Comparison of ENCODE assay signal across 9 mouse cellular contexts in the genomic region with DNA sequence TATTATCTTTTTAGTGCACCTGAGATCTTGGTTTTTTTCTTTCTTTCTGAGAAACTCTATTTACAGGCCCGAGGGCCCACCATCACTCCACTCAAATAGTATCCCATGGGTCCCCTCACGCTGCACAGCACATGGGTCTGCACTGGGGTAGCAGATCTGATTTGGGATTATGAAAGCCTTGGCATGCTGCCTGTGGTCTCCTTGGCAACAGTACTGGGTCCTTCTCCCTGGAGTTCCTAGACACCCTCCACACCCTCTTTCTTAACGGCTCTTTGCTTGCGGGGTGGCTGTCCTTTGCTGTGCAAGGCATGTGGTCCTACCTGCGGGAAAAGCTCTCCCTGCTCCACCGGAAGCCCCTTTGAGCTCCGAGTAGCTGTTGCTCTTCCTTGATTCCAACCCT. TPM values are rescaled to one million over a fixed set of nuclear protein-coding genes. Genes with fewer than 3 reads are reported as not detected.
DNase-seq lines count a peak whose midpoint lies in the region; ATAC-seq and TF ChIP-seq lines count a peak whose summit lies in the region.
"Had no signal": no experiment of that assay in that cellular context is flagged by ENCODE, and none has a peak within 500 bp of the region (broad histone marks: within the 10 kb centered on the region; RNA-seq: fewer than 3 reads in every experiment).

No protein-coding gene starts in this region.

- no peak overlapping the region for H3K4me3 ChIP-seq in gastrocnemius, adult 2 months
- H3K4me3 ChIP-seq in hindbrain, postnatal 0 days (ENCODE audit: low read length), result no peak overlapping the region
- H3K4me3 ChIP-seq in midbrain, embryonic 16.5 days (ENCODE audit: low read depth, low read length), result no peak overlapping the region

- peaks cover 19% of the 10 kb centered on the region for H3K4me1 ChIP-seq in hindbrain, postnatal 0 days (ENCODE audit: insufficient read depth, low read length)
- H3K4me1 ChIP-seq in midbrain, embryonic 16.5 days (ENCODE audit: control insufficient read depth, insufficient read depth, low read length), result peaks cover 13% of the 10 kb centered on the region

- H3K27me3 ChIP-seq in hindbrain, postnatal 0 days (ENCODE audit: insufficient read depth, low read length), result no peaks in the 10 kb centered on the region
- no peaks in the 10 kb centered on the region for H3K27me3 ChIP-seq in midbrain, embryonic 16.5 days (ENCODE audit: control insufficient read depth, insufficient read depth, low read depth, low read length)
- H3K27me3 ChIP-seq: CH12.LX had no signal

- WGBS in hindbrain, postnatal 0 days, result 21% methylated on average over 7 of the region's 7 CpGs
- WGBS in midbrain, embryonic 16.5 days, result 26% methylated on average over 7 of the region's 7 CpGs

- H3K27ac ChIP-seq in gastrocnemius, adult 2 months, result no peak overlapping the region; the same call in 1 of the 2 replicates
- H3K27ac ChIP-seq in hindbrain, postnatal 0 days, result peak overlapping the region; percentile 51; the same call in 1 of the 2 replicates
- peak overlapping the region; percentile 50 for H3K27ac ChIP-seq in midbrain, embryonic 16.5 days (ENCODE audit: low read length)

- H3K9me3 ChIP-seq in hindbrain, postnatal 0 days (ENCODE audit: low read length), result no peaks in the 10 kb centered on the region
- no peaks in the 10 kb centered on the region for H3K9me3 ChIP-seq in midbrain, embryonic 16.5 days (replicated peaks; ENCODE audit: control insufficient read depth, low read length, poor library complexity, severe bottlenecking)

- H3K36me3 ChIP-seq in hindbrain, postnatal 0 days (ENCODE audit: insufficient read depth, low read length), result no peaks in the 10 kb centered on the region
- H3K36me3 ChIP-seq in midbrain, embryonic 16.5 days (ENCODE audit: control insufficient read depth, insufficient read depth, low read length), result no peaks in the 10 kb centered on the region

- peak; percentile 54 for DNase-seq in gastrocnemius, adult 2 months
- no peak for DNase-seq in gastrocnemius, postnatal 4 days (ENCODE audit: low spot score in 2 of 2)
- peak; percentile 42 to 46 for DNase-seq in right cerebral cortex, adult 2 months (ENCODE audit: low spot score in 2 of 2)
- DNase-seq in right cerebral cortex, adult 18-20 months, result no peak
- DNase-seq in hindbrain, postnatal 0 days (ENCODE audit: low spot score), result peak; percentile 63
- DNase-seq in thymus, postnatal 25 days, result no peak
- no peak for DNase-seq in embryo, embryonic 10 days (ENCODE audit: low spot score)

- TF ChIP-seq CTCF in gastrocnemius, adult 2 months (IDR thresholded peaks at IDR 0.05), result no peak
- no peak for TF ChIP-seq CTCF in hindbrain, postnatal 0 days (IDR thresholded peaks at IDR 0.05; ENCODE audit: low read depth)

- H3K4me2 ChIP-seq in hindbrain, postnatal 0 days (ENCODE audit: low read depth, low read length), result peak overlapping the region; percentile 37
- peak overlapping the region; percentile 25; the same call in 1 of the 2 replicates for H3K4me2 ChIP-seq in midbrain, embryonic 16.5 days (ENCODE audit: low read length)

- intact Hi-C loops in gastrocnemius, adult 2 months (cut with DNase I), result loop anchor here (5.0 kb wide), 1 partner anchor 46 kb away; no protein-coding TSS in a partner anchor

- ATAC-seq in hindbrain, postnatal 0 days, result peak; percentile 27; the same call in 1 of the 2 replicates
- no peak for ATAC-seq in midbrain, embryonic 16.5 days

- H3K9ac ChIP-seq in hindbrain, postnatal 0 days (replicated peaks; ENCODE audit: low read length), result 0 out of 2 replicates have a peak overlapping the region, but pooled peaks have one; percentile 13
- no peak overlapping the region for H3K9ac ChIP-seq in midbrain, embryonic 16.5 days (ENCODE audit: low read depth, low read length)

RNA-seq across cellular contexts. Expression of a gene that starts 14.1 kb away (rescaled TPM):
- total RNA-seq in gastrocnemius, adult 2 months (2021), result 10 to 100 TPM; 35.5 to 54.4 TPM
- total RNA-seq in gastrocnemius, postnatal 4 days (2021), result 10 to 100 TPM; 44.9 to 50.1 TPM
- total RNA-seq in hindbrain, postnatal 0 days (2014; rRNA removed), result 47.6 and 49.6 TPM in 2 replicates
- 30.6 and 33.8 TPM in 2 replicates for polyA plus RNA-seq in hindbrain, postnatal 0 days (2015; fragmentation: Nextera tagmentation; extraction: Ambion mirVana)
- 49.3 and 51.0 TPM in 2 replicates for polyA plus RNA-seq in midbrain, embryonic 16.5 days (2015; fragmentation: Nextera tagmentation; extraction: Ambion mirVana)

Comparison
In these comparisons a context has a peak if more than half of its experiments do, and no peak if none do; other contexts are left out.
1. DNase-seq: peak in gastrocnemius, adult 2 months (single experiment), right cerebral cortex, adult 2 months (2 of 2) and hindbrain, postnatal 0 days (single experiment); none in gastrocnemius, postnatal 4 days (0 of 2), right cerebral cortex, adult 18-20 months (single experiment), thymus, postnatal 25 days (single experiment) and embryo, embryonic 10 days (single experiment).